Mouse (Mus musculus) gastrocnemius, adult 18-20 months (tissue): ENCODE measurements around the gene Dok5. TPM values are rescaled to one million over a fixed set of nuclear protein-coding genes. Genes with fewer than 3 reads are reported as not detected.
A peak's percentile ranks its signal among the peaks of the same experiment; 100 is the strongest.

Source experiments
- DNase-seq: peaks from one replicate; pipeline ENCODE4 v3.0.0; 2021; ENCODE audit warnings: low spot score
- total RNA-seq, 2 experiments: library from RNA; stranded (reverse); gene quantifications; 2 replicates each; pipeline ENCODE4 v1.2.3; 2021

Dok5 gene
- total RNA-seq, 2 experiments from 2014 or later, result 2.8 to 3.8 TPM

- no peak for DNase-seq
Measured at GRCm38 (mm10) chr2:170857507-170857906, 125.9 kb downstream of the Dok5 start.

GRCm38 (mm10) chr2:170858640-170859039 lies 127.0 kb downstream of the Dok5 start:
- DNase-seq, result no peak

- DNase-seq, result no peak
Measured at GRCm38 (mm10) chr2:170860576-170860975, 129.0 kb downstream of the Dok5 start.

- no peak for DNase-seq
Measured at GRCm38 (mm10) chr2:170862799-170863198, 131.2 kb downstream of the Dok5 start.

GRCm38 (mm10) chr2:170863201-170863600 lies 131.6 kb downstream of the Dok5 start:
- DNase-seq, result no peak

GRCm38 (mm10) chr2:170864043-170864442 lies 132.4 kb downstream of the Dok5 start:
- no peak for DNase-seq

GRCm38 (mm10) chr2:170864820-170865219 lies 133.2 kb downstream of the Dok5 start:
- no peak for DNase-seq

- DNase-seq, result no peak
Measured at GRCm38 (mm10) chr2:170870566-170870965, 139.0 kb downstream of the Dok5 start.

GRCm38 (mm10) chr2:170871469-170871868 lies 139.9 kb downstream of the Dok5 start:
- no peak for DNase-seq

GRCm38 (mm10) chr2:170873382-170873781 lies 141.8 kb downstream of the Dok5 start:
- peak; percentile 67 for DNase-seq

- DNase-seq, result peak; percentile 67
Measured at GRCm38 (mm10) chr2:170877515-170877914, 145.9 kb downstream of the Dok5 start.

- DNase-seq, result no peak
Measured at GRCm38 (mm10) chr2:170877936-170878335, 146.3 kb downstream of the Dok5 start.

GRCm38 (mm10) chr2:170884209-170884801 lies 152.7 kb downstream of the Dok5 start:
- no peak for DNase-seq

GRCm38 (mm10) chr2:170887984-170888383 lies 156.4 kb downstream of the Dok5 start:
- no peak for DNase-seq

GRCm38 (mm10) chr2:170895096-170895495 lies 163.5 kb downstream of the Dok5 start:
- no peak for DNase-seq

- DNase-seq, result no peak
Measured at GRCm38 (mm10) chr2:170902204-170903028, 170.8 kb downstream of the Dok5 start.

- no peak for DNase-seq
Measured at GRCm38 (mm10) chr2:170903029-170903306, 171.4 kb downstream of the Dok5 start.

- DNase-seq, result no peak
Measured at GRCm38 (mm10) chr2:170903367-170903766, 171.8 kb downstream of the Dok5 start.

- DNase-seq, result peak; percentile 26
Measured at GRCm38 (mm10) chr2:170912589-170913223, 181.1 kb downstream of the Dok5 start.

GRCm38 (mm10) chr2:170913863-170914262 lies 182.3 kb downstream of the Dok5 start:
- no peak for DNase-seq

- DNase-seq, result no peak
Measured at GRCm38 (mm10) chr2:170915646-170916045, 184.0 kb downstream of the Dok5 start.

- DNase-seq, result no peak
Measured at GRCm38 (mm10) chr2:170922260-170922659, 190.7 kb downstream of the Dok5 start.

GRCm38 (mm10) chr2:170924131-170924530 lies 192.5 kb downstream of the Dok5 start:
- no peak for DNase-seq
